Mouse (Mus musculus) forebrain, embryonic 15.5 days (tissue): ENCODE data around the gene 3110082I17Rik. TPM values are rescaled to one million over a fixed set of nuclear protein-coding genes. Genes with fewer than 3 reads are reported as not detected.
"Not testable (repeated sequence)": the region's sequence is repeated elsewhere in the genome, so short reads cannot be mapped to it uniquely, and the experiment has no call there.

ENCODE experiments used
- ATAC-seq: fragments of 200-750 bp; cut with Nextera tagmentation; replicated peaks from 2 replicates; pipeline ENCODE4 v1.8.0; 2017; ENCODE audit warnings: mild to moderate bottlenecking, moderate TSS enrichment, moderate library complexity
- H3K27ac ChIP-seq: fragments of 300-500 bp; sonication (generic); replicated peaks from 2 replicates; pipeline ENCODE4 v1.5.1; 2015; ENCODE audit warnings: mild to moderate bottlenecking, inconsistent platforms
- H3K27me3 ChIP-seq: fragments of 300-500 bp; sonication (generic); 2 replicates; pipeline ENCODE4 v1.6.1; 2015; ENCODE audit warnings: inconsistent platforms
- H3K36me3 ChIP-seq: fragments of 300-500 bp; sonication (generic); 2 replicates; pipeline ENCODE4 v1.6.1; 2015; ENCODE audit warnings: mild to moderate bottlenecking, inconsistent platforms
- H3K4me1 ChIP-seq: fragments of 300-500 bp; sonication (generic); 2 replicates; pipeline ENCODE4 v1.6.1; 2015; ENCODE audit warnings: inconsistent platforms
- H3K4me2 ChIP-seq: fragments of 300-500 bp; sonication (generic); replicated peaks from 2 replicates; pipeline ENCODE4 v1.6.1; 2015; ENCODE audit warnings: mild to moderate bottlenecking, inconsistent platforms
- H3K4me3 ChIP-seq: fragments of 300-500 bp; sonication (generic); 2 replicates; pipeline ENCODE4 v1.5.1; 2015; ENCODE audit warnings: mild to moderate bottlenecking, inconsistent platforms
- H3K9ac ChIP-seq: fragments of 300-500 bp; sonication (generic); replicated peaks from 2 replicates; pipeline ENCODE4 v1.6.1; 2015; ENCODE audit warnings: mild to moderate bottlenecking, inconsistent platforms
- H3K9me3 ChIP-seq: fragments of 300-500 bp; sonication (generic); 2 replicates; pipeline ENCODE4 v1.6.1; 2016; ENCODE audit warnings: inconsistent platforms
- WGBS: fragments of 180-500 bp; shearing (Covaris S2); methylation state at CpG from one replicate; pipeline ENCODE4 v1.1.7; 2015; ENCODE audit warnings: mixed read lengths; 5-methylcytosine and 5-hydroxymethylcytosine counted together
- polyA plus RNA-seq: library from polyadenylated mRNA; unstranded; fragments of >200 nt; fragmentation: Nextera tagmentation; extraction: Ambion mirVana; gene quantifications from 2 replicates; pipeline ENCODE4 v1.2.1, GENCODE M21; 2015

The 3110082I17Rik gene
- polyA plus RNA-seq, 1 experiment from 2014 or later: 20.4 TPM

GRCm38 (mm10) chr5:139399991-139400390, 60.3 kb downstream of the 3110082I17Rik start:
- 85% methylated on average over 14 of the region's 14 CpGs for WGBS
- H3K36me3 ChIP-seq: no peaks in the 10 kb centered on the region
- H3K4me1 ChIP-seq: peaks cover 4% of the 10 kb centered on the region; the same call in 1 of the 2 replicates
- ATAC-seq: no peak
- no peak overlapping the region for H3K9ac ChIP-seq
- H3K4me2 ChIP-seq: no peak overlapping the region
- H3K9me3 ChIP-seq: no peaks in the 10 kb centered on the region
- no peak overlapping the region for H3K4me3 ChIP-seq
- H3K27me3 ChIP-seq: no peaks in the 10 kb centered on the region
- no peak overlapping the region for H3K27ac ChIP-seq

- H3K27me3 ChIP-seq: no peaks in the 10 kb centered on the region
- ATAC-seq: no peak
- H3K36me3 ChIP-seq: no peaks in the 10 kb centered on the region
Measured at GRCm38 (mm10) chr5:139398786-139399185, 61.5 kb downstream of the 3110082I17Rik start.

GRCm38 (mm10) chr5:139397959-139398753, 62.2 kb downstream of the 3110082I17Rik start:
- ATAC-seq: peak; percentile 68
- no peaks in the 10 kb centered on the region for H3K27me3 ChIP-seq
- no peak overlapping the region for H3K4me2 ChIP-seq
- peaks cover 4% of the 10 kb centered on the region; the same call in 1 of the 2 replicates for H3K4me1 ChIP-seq
- 43% methylated on average over 5 of the region's 5 CpGs for WGBS
- no peak overlapping the region for H3K27ac ChIP-seq
- no peak overlapping the region for H3K4me3 ChIP-seq
- no peaks in the 10 kb centered on the region for H3K36me3 ChIP-seq
- no peak overlapping the region for H3K9ac ChIP-seq
- H3K9me3 ChIP-seq: no peaks in the 10 kb centered on the region

More at GRCm38 (mm10) chr5:139398786-139399185, 61.5 kb downstream of the 3110082I17Rik start:
- Histone ChIP-seq H3K4me3 (no peak overlapping the region), H3K4me2 (no peak overlapping the region), H3K9ac (no peak overlapping the region), H3K4me1 (peaks cover 4% of the 10 kb centered on the region; the same call in 1 of the 2 replicates), H3K9me3 (no peaks in the 10 kb centered on the region), H3K27ac (no peak overlapping the region)
- WGBS: 82% methylated on average over 5 of the region's 5 CpGs

- Histone ChIP-seq H3K4me2 (no peak overlapping the region), H3K27ac (no peak overlapping the region), H3K9ac (no peak overlapping the region), H3K4me3 (no peak overlapping the region), H3K36me3 (no peaks in the 10 kb centered on the region), H3K4me1 (peaks cover 4% of the 10 kb centered on the region; the same call in 1 of the 2 replicates), H3K27me3 (no peaks in the 10 kb centered on the region), H3K9me3 (no peaks in the 10 kb centered on the region)
- WGBS: 91% methylated on average over 4 of the region's 4 CpGs
- no peak for ATAC-seq
Measured at GRCm38 (mm10) chr5:139397359-139397916, 62.9 kb downstream of the 3110082I17Rik start.

- no peak overlapping the region for H3K4me2 ChIP-seq
- no peak for ATAC-seq
- H3K4me3 ChIP-seq: no peak overlapping the region
- H3K27me3 ChIP-seq: no peaks in the 10 kb centered on the region
- WGBS: 95% methylated on average over 4 of the region's 4 CpGs
- no peaks in the 10 kb centered on the region for H3K36me3 ChIP-seq
- H3K27ac ChIP-seq: no peak overlapping the region
- H3K9ac ChIP-seq: no peak overlapping the region
- H3K4me1 ChIP-seq: peaks cover 4% of the 10 kb centered on the region; the same call in 1 of the 2 replicates
- no peaks in the 10 kb centered on the region for H3K9me3 ChIP-seq
Measured at GRCm38 (mm10) chr5:139395528-139395927, 64.8 kb downstream of the 3110082I17Rik start.

GRCm38 (mm10) chr5:139394399-139394798, 65.9 kb downstream of the 3110082I17Rik start:
- Histone ChIP-seq H3K27me3 (no peaks in the 10 kb centered on the region), H3K4me3 (no peak overlapping the region), H3K9ac (no peak overlapping the region), H3K27ac (no peak overlapping the region), H3K4me2 (no peak overlapping the region), H3K9me3 (no peaks in the 10 kb centered on the region), H3K36me3 (no peaks in the 10 kb centered on the region), H3K4me1 (peaks cover 10% of the 10 kb centered on the region; the same call in 1 of the 2 replicates)
- no peak for ATAC-seq
- 74% methylated on average over 7 of the region's 7 CpGs for WGBS

GRCm38 (mm10) chr5:139393197-139393588, 67.1 kb downstream of the 3110082I17Rik start:
- Histone ChIP-seq H3K27ac (no peak overlapping the region), H3K4me2 (no peak overlapping the region), H3K9me3 (no peaks in the 10 kb centered on the region), H3K36me3 (no peaks in the 10 kb centered on the region), H3K4me3 (no peak overlapping the region), H3K9ac (no peak overlapping the region), H3K4me1 (peaks cover 14% of the 10 kb centered on the region), H3K27me3 (no peaks in the 10 kb centered on the region)
- no peak for ATAC-seq
- WGBS: 93% methylated on average over 16 of the region's 16 CpGs

GRCm38 (mm10) chr5:139392219-139393196, 67.8 kb downstream of the 3110082I17Rik start:
- no peaks in the 10 kb centered on the region for H3K9me3 ChIP-seq
- no peak overlapping the region for H3K9ac ChIP-seq
- H3K27me3 ChIP-seq: no peaks in the 10 kb centered on the region
- ATAC-seq: no peak
- no peak overlapping the region for H3K4me2 ChIP-seq
- no peak overlapping the region for H3K4me3 ChIP-seq
- H3K36me3 ChIP-seq: no peaks in the 10 kb centered on the region
- 94% methylated on average over 37 of the region's 37 CpGs for WGBS
- H3K27ac ChIP-seq: no peak overlapping the region
- peaks cover 20% of the 10 kb centered on the region for H3K4me1 ChIP-seq

GRCm38 (mm10) chr5:139391309-139391990, 68.9 kb downstream of the 3110082I17Rik start:
- Histone ChIP-seq H3K4me2 (no peak overlapping the region), H3K36me3 (no peaks in the 10 kb centered on the region), H3K4me3 (no peak overlapping the region), H3K9ac (no peak overlapping the region), H3K4me1 (peaks cover 20% of the 10 kb centered on the region), H3K27me3 (no peaks in the 10 kb centered on the region), H3K27ac (no peak overlapping the region), H3K9me3 (no peaks in the 10 kb centered on the region)
- WGBS: 78% methylated on average over 11 of the region's 11 CpGs
- no peak for ATAC-seq

- H3K9ac ChIP-seq: not testable (repeated sequence)
- H3K4me1 ChIP-seq: peaks cover 20% of the 10 kb centered on the region
Measured at GRCm38 (mm10) chr5:139390324-139391119, 69.8 kb downstream of the 3110082I17Rik start.

GRCm38 (mm10) chr5:139389676-139390061, 70.7 kb downstream of the 3110082I17Rik start:
- H3K4me2 ChIP-seq: no peak overlapping the region
- no peaks in the 10 kb centered on the region for H3K9me3 ChIP-seq
- ATAC-seq: no peak; the same call in 1 of the 2 replicates
- H3K9ac ChIP-seq: 0 out of 2 replicates have a peak overlapping the region, but pooled peaks have one; percentile 15
- peaks cover 20% of the 10 kb centered on the region for H3K4me1 ChIP-seq
- H3K4me3 ChIP-seq: no peak overlapping the region
- H3K27me3 ChIP-seq: no peaks in the 10 kb centered on the region
- no peaks in the 10 kb centered on the region for H3K36me3 ChIP-seq
- H3K27ac ChIP-seq: peak overlapping the region; percentile 29; the same call in 1 of the 2 replicates
- 51% methylated on average over 6 of the region's 6 CpGs for WGBS

More at GRCm38 (mm10) chr5:139390324-139391119, 69.8 kb downstream of the 3110082I17Rik start:
- H3K4me2 ChIP-seq, H3K9me3 ChIP-seq, H3K4me3 ChIP-seq, H3K27ac ChIP-seq, H3K36me3 ChIP-seq, ATAC-seq, H3K27me3 ChIP-seq: not testable (repeated sequence)
- WGBS: 88% methylated on average over 5 of the region's 5 CpGs
